In the genomic region with DNA sequence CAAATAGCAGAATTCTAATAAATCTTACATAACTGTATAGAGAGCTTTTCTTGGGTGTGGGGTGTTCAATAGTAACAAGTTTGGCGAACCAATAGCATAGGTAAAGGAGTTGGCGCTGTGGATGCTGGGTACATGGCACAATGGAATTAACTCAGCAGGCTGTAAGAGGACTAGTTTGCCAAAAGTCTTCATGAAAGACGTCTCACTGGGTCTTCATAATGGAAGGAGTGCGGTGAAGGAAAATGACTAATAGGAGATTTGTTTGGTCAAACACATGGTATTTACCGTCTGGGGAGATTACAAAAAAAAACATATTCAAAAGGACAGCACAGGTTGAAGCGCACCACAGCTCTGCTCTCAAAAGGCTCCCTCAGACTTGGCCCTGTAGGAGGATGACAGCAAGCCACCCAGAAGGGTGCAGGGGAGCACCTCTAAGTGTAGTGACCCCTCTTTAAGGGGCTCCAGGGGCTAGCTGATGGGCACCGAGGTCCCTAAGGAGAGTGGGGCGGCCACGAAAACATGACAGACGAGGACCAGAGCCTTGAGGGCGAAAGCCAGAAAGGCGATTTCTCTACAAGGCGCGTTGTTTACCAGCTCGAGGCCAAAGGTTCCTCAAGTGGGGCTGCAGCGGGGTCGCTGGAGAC, we compare ENCODE assay signal across 8 mouse cellular contexts. TPM values are rescaled to one million over a fixed set of nuclear protein-coding genes. Genes with fewer than 3 reads are reported as not detected.
DNase-seq lines count a peak whose midpoint lies in the region; ATAC-seq lines count a peak whose summit lies in the region.

No protein-coding gene starts in this region.

- peak overlapping the region; percentile 99 for H3K9ac ChIP-seq in kidney, embryonic 15.5 days
- peak overlapping the region; percentile 98 for H3K9ac ChIP-seq in forebrain, embryonic 12.5 days
- H3K9ac ChIP-seq in liver, embryonic 13.5 days: peak overlapping the region; percentile 98

- no peaks in the 10 kb centered on the region for H3K27me3 ChIP-seq in kidney, embryonic 15.5 days
- H3K27me3 ChIP-seq in forebrain, embryonic 12.5 days: no peaks in the 10 kb centered on the region
- no peaks in the 10 kb centered on the region for H3K27me3 ChIP-seq in liver, embryonic 13.5 days

- 20% methylated on average over 17 of the region's 17 CpGs for whole genome bisulfite sequencing in kidney, embryonic 15.5 days
- 6% methylated on average over 17 of the region's 17 CpGs for WGBS in forebrain, embryonic 12.5 days
- 24% methylated on average over 17 of the region's 17 CpGs for WGBS in liver, embryonic 13.5 days (ENCODE audit: insufficient replicate concordance)

- peak overlapping the region; percentile 93 for H3K4me3 ChIP-seq in kidney, embryonic 15.5 days (replicated peaks)
- H3K4me3 ChIP-seq in forebrain, embryonic 12.5 days (replicated peaks): peak overlapping the region; percentile 95
- peak overlapping the region; percentile 95 for H3K4me3 ChIP-seq in liver, embryonic 13.5 days (replicated peaks)

- no peak for DNase-seq in kidney, postnatal 25 days
- no peak for DNase-seq in liver, embryonic 13.5 days
- DNase-seq in urinary bladder, postnatal 25 days (ENCODE audit: low spot score): no peak
- no peak for DNase-seq in retina, embryonic 14.5 days (ENCODE audit: low spot score)
- DNase-seq in kidney, postnatal 36 days: no peak

- ATAC-seq in kidney, embryonic 15.5 days (replicated peaks; ENCODE audit: low FRiP score): peak; percentile 31
- peak; percentile 2 for ATAC-seq in activated CD4-positive, CD25-positive, alpha-beta regulatory T cell, adult 4 months
- peak; percentile 57 for ATAC-seq in forebrain, embryonic 12.5 days (ENCODE audit: low FRiP score)
- peak; percentile 27 for ATAC-seq in liver, embryonic 13.5 days (ENCODE audit: low read depth)

- no peaks in the 10 kb centered on the region for H3K9me3 ChIP-seq in kidney, embryonic 15.5 days (replicated peaks)
- H3K9me3 ChIP-seq in forebrain, embryonic 12.5 days: no peaks in the 10 kb centered on the region
- H3K9me3 ChIP-seq in liver, embryonic 13.5 days (replicated peaks): no peaks in the 10 kb centered on the region

- peak overlapping the region; percentile 70 for H3K4me2 ChIP-seq in kidney, embryonic 15.5 days
- H3K4me2 ChIP-seq in forebrain, embryonic 12.5 days: peak overlapping the region; percentile 71
- peak overlapping the region; percentile 91 for H3K4me2 ChIP-seq in liver, embryonic 13.5 days

- H3K4me1 ChIP-seq in kidney, embryonic 15.5 days: peaks cover 36% of the 10 kb centered on the region
- H3K4me1 ChIP-seq in forebrain, embryonic 12.5 days: peaks cover 26% of the 10 kb centered on the region
- H3K4me1 ChIP-seq in liver, embryonic 13.5 days (replicated peaks): peaks cover 35% of the 10 kb centered on the region

- peak overlapping the region; percentile 97 for H3K27ac ChIP-seq in kidney, embryonic 15.5 days
- H3K27ac ChIP-seq in forebrain, embryonic 12.5 days: peak overlapping the region; percentile 99
- H3K27ac ChIP-seq in liver, embryonic 13.5 days: peak overlapping the region; percentile 93

- no peaks in the 10 kb centered on the region for H3K36me3 ChIP-seq in kidney, embryonic 15.5 days
- H3K36me3 ChIP-seq in forebrain, embryonic 12.5 days (replicated peaks): no peaks in the 10 kb centered on the region
- H3K36me3 ChIP-seq in liver, embryonic 13.5 days: no peaks in the 10 kb centered on the region

RNA-seq across cellular contexts. Expression of a gene that starts 0.7 kb away (rescaled TPM):
- polyA plus RNA-seq in kidney, embryonic 15.5 days (2015; fragmentation: Nextera tagmentation; extraction: Ambion mirVana): 61.1 and 62.0 TPM in 2 replicates
- polyA plus RNA-seq in activated CD4-positive, CD25-positive, alpha-beta regulatory T cell, adult 4 months (2017; shearing (Covaris generic)): 10 to 100 TPM; 16.1 to 17.5 TPM
- polyA plus RNA-seq in forebrain, embryonic 12.5 days (2016; fragmentation: Nextera tagmentation; extraction: Ambion mirVana): 113 and 115 TPM in 2 replicates
- 20.4 and 26.5 TPM in 2 replicates for polyA plus RNA-seq in liver, embryonic 13.5 days (2015; fragmentation: Nextera tagmentation; extraction: Ambion mirVana)

Comparison
In these comparisons a context has a peak if more than half of its experiments do, and no peak if none do; other contexts are left out.
1. ATAC-seq: peak in every context shown above with its lines; median percentile 57 in forebrain, embryonic 12.5 days; 31 in kidney, embryonic 15.5 days; 27 in liver, embryonic 13.5 days; 2 in activated CD4-positive, CD25-positive, alpha-beta regulatory T cell, adult 4 months.